Mouse (Mus musculus) stomach, embryonic 16.5 days (tissue): ENCODE measurements around the gene Cep112. TPM values are rescaled to one million over a fixed set of nuclear protein-coding genes. Genes with fewer than 3 reads are reported as not detected.

Experiments
- ATAC-seq: fragments of 200-750 bp; cut with Nextera tagmentation; 2 replicates; pipeline ENCODE4 v1.8.0; 2017; ENCODE audit warnings: moderate number of reproducible peaks, moderate TSS enrichment; ENCODE audit not compliant: insufficient read depth, low FRiP score
- H3K27ac ChIP-seq: fragments of 300-500 bp; sonication (generic); 2 replicates; pipeline ENCODE4 v1.5.1; 2014; ENCODE audit warnings: low read length
- H3K27me3 ChIP-seq: fragments of 300-500 bp; sonication (generic); 2 replicates; pipeline ENCODE4 v1.6.1; 2014; ENCODE audit warnings: low read length, control low read depth, mixed read lengths; ENCODE audit not compliant: control insufficient read depth, insufficient read depth
- H3K36me3 ChIP-seq: fragments of 300-500 bp; sonication (generic); 2 replicates; pipeline ENCODE4 v1.6.1; 2014; ENCODE audit warnings: low read length; ENCODE audit not compliant: control insufficient read depth, insufficient read depth
- H3K4me1 ChIP-seq: fragments of 300-500 bp; sonication (generic); 2 replicates; pipeline ENCODE4 v1.6.1; 2014; ENCODE audit warnings: low read length, control low read depth, mixed read lengths; ENCODE audit not compliant: control insufficient read depth, insufficient read depth
- H3K4me2 ChIP-seq: fragments of 300-500 bp; sonication (generic); 2 replicates; pipeline ENCODE4 v1.6.1; 2014; ENCODE audit warnings: low read depth, low read length, mixed read lengths
- H3K4me3 ChIP-seq: fragments of 300-500 bp; sonication (generic); replicated peaks from 2 replicates; pipeline ENCODE4 v1.5.1; 2014; ENCODE audit warnings: mild to moderate bottlenecking, low read length
- H3K9ac ChIP-seq: fragments of 300-500 bp; sonication (generic); 2 replicates; pipeline ENCODE4 v1.6.1; 2014; ENCODE audit warnings: low read length
- H3K9me3 ChIP-seq: fragments of 300-500 bp; sonication (generic); replicated peaks from 2 replicates; pipeline ENCODE4 v1.6.1; 2016; ENCODE audit warnings: low read length, control low read depth; ENCODE audit not compliant: control insufficient read depth
- WGBS: fragments of 180-500 bp; shearing (Covaris S2); extraction: QIAGEN DNeasy Blood & Tissue Kit; methylation state at CpG from one replicate; pipeline ENCODE4 v1.1.7; 2014; 5-methylcytosine and 5-hydroxymethylcytosine counted together
- polyA plus RNA-seq: library from polyadenylated mRNA; unstranded; fragments of >200 nt; fragmentation: Nextera tagmentation; extraction: Ambion mirVana; gene quantifications from 2 replicates; pipeline ENCODE4 v1.2.1, GENCODE M21; 2015

Cep112 gene
- polyA plus RNA-seq, 1 experiment from 2014 or later: 9.9 TPM

DNA sequence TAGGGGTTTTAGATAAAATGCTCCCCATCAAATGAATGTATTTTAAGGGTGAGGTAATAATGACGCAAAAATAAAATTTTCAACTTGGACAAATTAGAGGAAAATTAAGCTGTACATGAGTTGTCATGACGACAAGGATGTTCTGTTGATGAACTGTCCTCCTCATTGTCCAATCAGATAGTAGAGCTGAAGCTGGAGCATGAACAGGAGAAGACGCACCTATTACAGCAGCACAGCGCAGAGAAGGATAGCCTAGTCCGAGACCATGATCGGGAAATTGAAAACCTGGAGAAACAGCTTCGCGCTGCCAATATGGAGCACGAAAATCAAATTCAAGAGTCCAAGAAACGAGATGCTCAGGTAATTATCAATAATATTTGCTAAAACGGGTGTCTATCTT, 181.0 kb downstream of the Cep112 start:
- Histone ChIP-seq H3K27me3 (no peaks in the 10 kb centered on the region), H3K9ac (no peak overlapping the region), H3K4me1 (no peaks in the 10 kb centered on the region), H3K27ac (no peak overlapping the region), H3K4me3 (no peak overlapping the region), H3K4me2 (no peak overlapping the region), H3K36me3 (no peaks in the 10 kb centered on the region), H3K9me3 (no peaks in the 10 kb centered on the region)
- 90% methylated on average over 11 of the region's 11 CpGs for WGBS
- ATAC-seq: no peak

DNA sequence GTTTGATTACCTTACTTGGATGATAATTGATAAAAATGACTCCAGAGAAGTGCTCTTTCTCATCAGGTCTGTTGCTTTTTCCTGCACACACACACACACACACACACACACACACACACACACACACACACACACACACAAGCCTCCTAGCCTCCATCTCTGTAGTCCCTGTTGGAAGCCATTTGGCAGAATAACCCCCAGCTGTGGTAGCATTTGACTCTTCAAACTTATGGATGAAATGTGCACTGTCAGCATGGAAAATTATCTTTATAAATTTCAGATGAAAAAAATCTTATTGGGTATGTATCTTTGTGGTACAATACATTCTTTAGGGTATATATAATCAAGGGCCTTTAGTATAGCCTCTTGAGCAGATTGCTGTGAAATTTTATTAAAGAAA, 181.8 kb downstream of the Cep112 start:
- no peak overlapping the region for H3K9ac ChIP-seq
- H3K27me3 ChIP-seq: no peaks in the 10 kb centered on the region
- no peaks in the 10 kb centered on the region for H3K9me3 ChIP-seq
- H3K4me3 ChIP-seq: no peak overlapping the region
- no peak for ATAC-seq
- no peaks in the 10 kb centered on the region for H3K36me3 ChIP-seq
- H3K4me1 ChIP-seq: no peaks in the 10 kb centered on the region
- no peak overlapping the region for H3K4me2 ChIP-seq
- no peak overlapping the region for H3K27ac ChIP-seq

DNA sequence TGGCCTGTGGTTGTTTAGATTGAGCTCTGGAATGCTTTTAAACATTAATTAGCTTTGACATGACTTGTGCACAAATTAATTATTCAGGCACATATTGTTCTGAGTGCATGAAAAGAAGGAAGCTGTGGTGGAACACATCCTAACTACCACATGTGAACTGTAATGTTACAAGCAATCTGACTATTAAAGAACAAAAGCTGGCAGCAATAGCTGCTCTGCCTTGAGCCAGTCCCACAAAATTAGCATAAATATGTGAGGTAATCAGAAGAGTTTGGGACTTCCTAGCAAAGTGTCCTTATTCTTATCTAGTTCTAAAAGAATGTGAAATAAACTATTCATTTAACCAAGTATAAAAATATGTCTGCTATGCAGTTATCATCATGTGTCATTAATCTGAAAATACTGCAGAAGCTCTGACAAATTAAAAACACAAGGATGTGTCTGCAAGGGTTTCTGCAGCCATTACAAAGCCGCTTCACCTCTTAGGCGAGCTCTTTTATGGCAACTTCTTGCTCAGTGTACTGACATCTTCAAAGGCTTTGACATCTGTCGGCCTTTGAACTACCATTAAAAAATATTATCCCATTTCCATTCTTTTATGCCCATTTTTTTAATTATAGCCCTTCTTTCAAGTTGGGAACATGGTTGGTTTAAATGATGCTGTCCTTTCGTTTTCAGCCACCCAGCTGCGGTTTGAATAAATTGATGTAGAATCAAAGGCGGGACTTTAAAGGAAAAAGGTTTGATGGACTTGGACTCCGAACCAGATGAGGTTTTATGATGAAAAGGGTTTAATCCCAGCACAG, 195.8 kb downstream of the Cep112 start:
- H3K9ac ChIP-seq: no peak overlapping the region
- no peak for ATAC-seq
- no peaks in the 10 kb centered on the region for H3K4me1 ChIP-seq
- WGBS: 72% methylated on average over 7 of the region's 7 CpGs
- H3K27ac ChIP-seq: no peak overlapping the region
- no peak overlapping the region for H3K4me2 ChIP-seq
- H3K27me3 ChIP-seq: no peaks in the 10 kb centered on the region
- no peaks in the 10 kb centered on the region for H3K36me3 ChIP-seq
- H3K9me3 ChIP-seq: no peaks in the 10 kb centered on the region; the same call in 1 of the 2 replicates
- H3K4me3 ChIP-seq: no peak overlapping the region

DNA sequence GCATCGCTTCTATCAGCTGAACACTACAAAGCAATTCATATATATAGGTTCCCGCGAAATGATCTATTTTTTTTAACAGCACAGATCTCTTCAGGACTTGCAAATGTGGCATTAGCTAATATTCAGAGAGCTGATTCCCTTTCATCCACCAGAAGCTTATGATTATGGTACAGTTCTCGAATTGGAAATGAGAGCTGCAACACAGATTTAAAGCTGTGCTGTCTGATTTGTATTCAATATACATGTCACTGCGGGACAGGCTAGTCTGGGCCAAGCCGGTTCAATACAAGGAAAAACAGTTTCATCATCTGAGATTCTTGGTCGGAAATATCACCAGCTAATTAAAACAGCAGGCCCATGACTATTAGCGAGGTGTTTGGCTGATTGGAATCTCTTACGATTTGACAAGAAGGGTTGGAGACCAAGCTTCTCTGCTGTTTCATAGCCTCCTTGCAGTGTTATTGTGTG, 196.5 kb downstream of the Cep112 start:
- no peak overlapping the region for H3K4me2 ChIP-seq
- H3K36me3 ChIP-seq: no peaks in the 10 kb centered on the region
- H3K9ac ChIP-seq: no peak overlapping the region
- H3K4me1 ChIP-seq: no peaks in the 10 kb centered on the region
- H3K4me3 ChIP-seq: no peak overlapping the region
- H3K27me3 ChIP-seq: no peaks in the 10 kb centered on the region
- no peaks in the 10 kb centered on the region; the same call in 1 of the 2 replicates for H3K9me3 ChIP-seq
- no peak overlapping the region for H3K27ac ChIP-seq
- no peak for ATAC-seq
- WGBS: 85% methylated on average over 9 of the region's 9 CpGs

DNA sequence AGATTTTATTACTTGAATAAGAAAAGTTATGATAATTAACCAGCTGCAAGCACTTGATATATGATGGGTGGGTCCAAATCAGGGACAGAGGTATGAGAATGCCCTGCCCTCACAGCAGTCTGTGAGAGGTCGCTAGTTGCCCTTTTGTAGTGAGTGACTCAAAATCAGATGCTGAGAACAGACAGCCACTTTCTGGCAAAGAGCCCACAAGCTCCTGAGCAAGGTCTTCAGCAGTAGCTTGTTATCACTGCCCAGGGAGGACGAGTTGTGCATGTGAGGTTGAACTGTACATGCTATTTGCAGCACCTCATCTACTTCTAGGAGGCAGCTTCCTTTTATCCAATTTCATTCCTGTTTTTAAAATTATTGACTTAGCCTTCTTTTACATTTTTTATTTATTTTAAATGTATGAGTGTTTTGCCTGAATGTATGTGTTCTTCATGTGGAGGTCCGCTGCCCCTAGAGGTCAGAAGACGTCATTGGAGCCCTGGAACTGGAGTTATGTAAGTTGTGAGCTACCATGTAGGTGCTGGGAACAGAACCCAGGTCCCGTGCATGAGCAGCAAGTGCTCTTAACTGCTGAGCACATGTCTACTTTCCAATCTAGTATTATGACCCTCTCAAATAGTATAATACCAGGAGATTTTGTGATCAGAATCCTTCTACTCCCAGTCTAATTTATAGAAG, 200.7 kb downstream of the Cep112 start:
- H3K9ac ChIP-seq: no peak overlapping the region
- no peaks in the 10 kb centered on the region for H3K27me3 ChIP-seq
- H3K4me3 ChIP-seq: no peak overlapping the region
- H3K27ac ChIP-seq: no peak overlapping the region
- no peak for ATAC-seq
- no peak overlapping the region for H3K4me2 ChIP-seq
- H3K9me3 ChIP-seq: no peaks in the 10 kb centered on the region; the same call in 1 of the 2 replicates
- no peaks in the 10 kb centered on the region for H3K4me1 ChIP-seq
- WGBS: 82% methylated on average over 5 of the region's 5 CpGs
- no peaks in the 10 kb centered on the region for H3K36me3 ChIP-seq

DNA sequence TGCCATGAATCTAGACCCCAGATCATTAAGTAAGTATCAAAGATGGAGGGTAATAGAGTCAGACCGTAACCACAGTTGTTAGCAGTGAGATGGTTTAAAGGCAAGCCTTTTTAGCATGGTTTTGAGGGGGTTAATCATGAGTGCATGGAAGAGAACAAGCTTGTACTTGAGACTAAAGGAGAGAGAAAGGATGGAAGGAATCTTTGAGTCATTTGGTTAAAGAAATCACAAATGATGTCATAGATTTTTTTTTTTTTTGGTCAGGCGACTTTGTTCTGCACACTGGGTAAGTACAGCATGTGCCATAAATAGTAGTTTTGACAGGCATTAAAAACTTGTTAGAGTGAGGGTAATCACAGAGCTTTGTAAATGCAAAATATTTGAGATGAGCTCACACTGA, 212.8 kb downstream of the Cep112 start:
- 72% methylated on average over 2 of the region's 2 CpGs for WGBS

DNA sequence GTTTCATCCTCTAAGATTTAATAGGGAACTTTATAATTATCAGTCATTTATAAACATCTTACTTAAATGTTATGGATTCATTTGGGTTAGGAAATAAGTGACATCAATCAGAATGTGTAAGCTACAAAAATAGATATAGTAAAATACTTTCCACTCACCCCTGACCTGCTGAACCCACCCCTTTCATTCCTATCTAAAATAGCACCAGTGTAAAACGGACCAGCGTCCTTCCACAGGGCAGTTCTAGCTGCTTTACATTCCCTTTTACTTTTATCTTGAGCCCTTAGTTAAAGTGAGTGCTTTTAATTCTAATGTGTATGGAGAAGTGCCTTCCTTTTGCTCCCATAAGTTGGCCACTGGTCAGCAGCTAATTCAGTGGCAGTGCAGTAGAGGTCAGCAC, 230.6 kb downstream of the Cep112 start:
- Histone ChIP-seq H3K4me1 (no peaks in the 10 kb centered on the region), H3K27ac (no peak overlapping the region), H3K27me3 (no peaks in the 10 kb centered on the region), H3K36me3 (no peaks in the 10 kb centered on the region), H3K4me3 (no peak overlapping the region), H3K4me2 (no peak overlapping the region), H3K9ac (no peak overlapping the region), H3K9me3 (no peaks in the 10 kb centered on the region)
- no peak for ATAC-seq
- 57% methylated on average over 2 of the region's 2 CpGs for WGBS

More for the DNA sequence above, 212.8 kb downstream of the Cep112 start:
- Histone ChIP-seq H3K4me1 (no peaks in the 10 kb centered on the region), H3K4me3 (no peak overlapping the region), H3K9me3 (no peaks in the 10 kb centered on the region), H3K36me3 (no peaks in the 10 kb centered on the region), H3K27me3 (no peaks in the 10 kb centered on the region), H3K4me2 (no peak overlapping the region), H3K27ac (no peak overlapping the region), H3K9ac (no peak overlapping the region)
- no peak for ATAC-seq

DNA sequence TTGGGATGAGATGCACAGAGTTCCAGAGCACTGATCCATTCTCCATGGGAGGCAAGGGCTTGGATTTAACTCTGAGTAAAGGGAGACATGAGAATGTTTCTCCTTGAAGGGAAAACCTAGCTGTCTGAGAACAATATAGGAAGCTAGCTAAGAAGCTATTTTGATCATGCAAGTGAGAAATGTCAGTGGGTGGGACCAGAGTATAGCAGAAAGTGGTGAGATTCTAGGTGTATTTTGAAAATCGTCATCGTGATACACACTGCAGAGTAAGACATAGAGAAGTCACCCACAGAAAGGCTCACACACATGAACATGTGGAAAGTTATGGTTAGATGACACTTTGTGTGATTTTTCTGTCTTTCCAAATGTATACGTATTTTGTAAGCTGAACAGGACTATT, 257.0 kb downstream of the Cep112 start:
- no peaks in the 10 kb centered on the region for H3K9me3 ChIP-seq
- no peak overlapping the region for H3K4me2 ChIP-seq
- no peaks in the 10 kb centered on the region for H3K4me1 ChIP-seq
- no peak for ATAC-seq
- H3K9ac ChIP-seq: no peak overlapping the region
- H3K36me3 ChIP-seq: no peaks in the 10 kb centered on the region
- 87% methylated on average over 3 of the region's 3 CpGs for WGBS
- H3K4me3 ChIP-seq: no peak overlapping the region
- no peak overlapping the region for H3K27ac ChIP-seq
- H3K27me3 ChIP-seq: no peaks in the 10 kb centered on the region

DNA sequence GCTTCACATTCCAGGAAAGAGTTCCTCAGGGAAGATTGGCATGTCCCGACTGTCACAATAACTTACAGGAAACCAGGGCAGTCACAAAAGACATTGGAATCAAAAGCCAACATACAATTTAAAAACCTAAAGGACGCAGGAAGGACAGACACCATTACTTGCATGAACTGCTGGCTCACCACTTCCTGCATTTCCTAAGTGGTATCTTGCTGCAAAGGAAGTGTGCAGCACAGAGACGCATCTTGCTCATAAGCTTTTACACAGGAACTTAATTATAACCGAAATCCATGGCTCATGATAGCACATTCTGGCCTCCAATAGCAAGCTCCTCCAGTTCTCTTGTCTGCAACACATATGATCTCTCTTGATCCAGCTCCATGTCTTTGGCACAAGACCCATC, 271.6 kb downstream of the Cep112 start:
- Histone ChIP-seq H3K27me3 (no peaks in the 10 kb centered on the region), H3K9ac (no peak overlapping the region), H3K4me3 (no peak overlapping the region), H3K4me2 (no peak overlapping the region), H3K27ac (no peak overlapping the region), H3K4me1 (no peaks in the 10 kb centered on the region), H3K36me3 (no peaks in the 10 kb centered on the region), H3K9me3 (no peaks in the 10 kb centered on the region)
- ATAC-seq: no peak
- WGBS: 78% methylated on average over 4 of the region's 4 CpGs
